Mouse (Mus musculus) midbrain, embryonic 14.5 days (tissue): ENCODE data around the gene Ctf2. TPM values are rescaled to one million over a fixed set of nuclear protein-coding genes. Genes with fewer than 3 reads are reported as not detected.

Experiments used
- ATAC-seq: fragments of 200-750 bp; cut with Nextera tagmentation; 2 replicates; pipeline ENCODE4 v1.8.0; 2017; ENCODE audit warnings: moderate number of reproducible peaks, moderate library complexity; ENCODE audit not compliant: low FRiP score, low TSS enrichment
- DNase-seq: peaks from one replicate; pipeline ENCODE4 v3.0.0-alpha.2; 2015
- H3K27ac ChIP-seq: fragments of 300-500 bp; sonication (generic); replicated peaks from 2 replicates; pipeline ENCODE4 v1.5.1; 2014; ENCODE audit warnings: mild to moderate bottlenecking, low read depth, low read length, moderate library complexity
- H3K27me3 ChIP-seq: fragments of 300-500 bp; sonication (generic); 2 replicates; pipeline ENCODE4 v1.6.1; 2014; ENCODE audit warnings: low read length, control low read depth, mixed read lengths; ENCODE audit not compliant: control insufficient read depth, insufficient read depth
- H3K36me3 ChIP-seq: fragments of 300-500 bp; sonication (generic); 2 replicates; pipeline ENCODE4 v1.6.1; 2014; ENCODE audit warnings: low read length, control low read depth; ENCODE audit not compliant: control insufficient read depth, insufficient read depth
- H3K4me1 ChIP-seq: fragments of 300-500 bp; sonication (generic); 2 replicates; pipeline ENCODE4 v1.6.1; 2014; ENCODE audit warnings: mild to moderate bottlenecking, antibody characterized with exemption, low read length, control low read depth; ENCODE audit not compliant: control insufficient read depth, insufficient read depth
- H3K4me2 ChIP-seq: fragments of 300-500 bp; sonication (generic); 2 replicates; pipeline ENCODE4 v1.6.1; 2014; ENCODE audit warnings: mild to moderate bottlenecking, low read length, moderate library complexity
- H3K4me3 ChIP-seq: fragments of 300-500 bp; sonication (generic); replicated peaks from 2 replicates; pipeline ENCODE4 v1.5.1; 2014; ENCODE audit warnings: low read depth, low read length
- H3K9ac ChIP-seq: fragments of 300-500 bp; sonication (generic); replicated peaks from 2 replicates; pipeline ENCODE4 v1.6.1; 2014; ENCODE audit warnings: mild to moderate bottlenecking, low read length, moderate library complexity
- H3K9me3 ChIP-seq: fragments of 300-500 bp; sonication (generic); 2 replicates; pipeline ENCODE4 v1.6.1; 2016; ENCODE audit warnings: low read length, control low read depth, mixed read lengths; ENCODE audit not compliant: control insufficient read depth
- WGBS: fragments of 180-500 bp; shearing (Covaris S2); extraction: QIAGEN DNeasy Blood & Tissue Kit; methylation state at CpG from one replicate; pipeline ENCODE4 v1.1.7; 2014; 5-methylcytosine and 5-hydroxymethylcytosine counted together
- polyA plus RNA-seq: library from polyadenylated mRNA; unstranded; fragments of >200 nt; fragmentation: Nextera tagmentation; extraction: Ambion mirVana; gene quantifications from 2 replicates; pipeline ENCODE4 v1.2.1, GENCODE M21; 2014

Gene Ctf2
- polyA plus RNA-seq, 1 experiment from 2014 or later: 0.12 TPM

- H3K4me3 ChIP-seq: no peak overlapping the region
- H3K27ac ChIP-seq: no peak overlapping the region
- ATAC-seq: no peak
- WGBS: 65% methylated on average over 9 of the region's 9 CpGs
- no peaks in the 10 kb centered on the region for H3K9me3 ChIP-seq
- 0 out of 2 replicates have a peak, but pooled peaks cover 11% of the 10 kb centered on the region for H3K36me3 ChIP-seq
- no peaks in the 10 kb centered on the region for H3K27me3 ChIP-seq
- no peaks in the 10 kb centered on the region for H3K4me1 ChIP-seq
- DNase-seq: no peak
- no peak overlapping the region for H3K9ac ChIP-seq
- H3K4me2 ChIP-seq: no peak overlapping the region
Measured at GRCm38 (mm10) chr7:127689626-127690280, 42.2 kb downstream of the Ctf2 start.

- Histone ChIP-seq H3K36me3 (0 out of 2 replicates have a peak, but pooled peaks cover 18% of the 10 kb centered on the region), H3K4me1 (no peaks in the 10 kb centered on the region), H3K27ac (no peak overlapping the region), H3K9me3 (no peaks in the 10 kb centered on the region), H3K4me3 (no peak overlapping the region), H3K4me2 (no peak overlapping the region), H3K27me3 (no peaks in the 10 kb centered on the region), H3K9ac (no peak overlapping the region)
- DNase-seq (no peak), ATAC-seq (no peak)
- 80% methylated on average over 7 of the region's 7 CpGs for WGBS
Measured at GRCm38 (mm10) chr7:127688935-127689334, 43.0 kb downstream of the Ctf2 start.

GRCm38 (mm10) chr7:127686740-127687449, 45.1 kb downstream of the Ctf2 start:
- H3K4me2 ChIP-seq: no peak overlapping the region
- no peak overlapping the region for H3K27ac ChIP-seq
- DNase-seq: no peak
- WGBS: 86% methylated on average over 11 of the region's 11 CpGs
- no peaks in the 10 kb centered on the region for H3K9me3 ChIP-seq
- H3K9ac ChIP-seq: no peak overlapping the region
- ATAC-seq: no peak
- H3K4me1 ChIP-seq: no peaks in the 10 kb centered on the region
- no peaks in the 10 kb centered on the region for H3K27me3 ChIP-seq
- no peak overlapping the region for H3K4me3 ChIP-seq
- H3K36me3 ChIP-seq: 0 out of 2 replicates have a peak, but pooled peaks cover 14% of the 10 kb centered on the region

DNA sequence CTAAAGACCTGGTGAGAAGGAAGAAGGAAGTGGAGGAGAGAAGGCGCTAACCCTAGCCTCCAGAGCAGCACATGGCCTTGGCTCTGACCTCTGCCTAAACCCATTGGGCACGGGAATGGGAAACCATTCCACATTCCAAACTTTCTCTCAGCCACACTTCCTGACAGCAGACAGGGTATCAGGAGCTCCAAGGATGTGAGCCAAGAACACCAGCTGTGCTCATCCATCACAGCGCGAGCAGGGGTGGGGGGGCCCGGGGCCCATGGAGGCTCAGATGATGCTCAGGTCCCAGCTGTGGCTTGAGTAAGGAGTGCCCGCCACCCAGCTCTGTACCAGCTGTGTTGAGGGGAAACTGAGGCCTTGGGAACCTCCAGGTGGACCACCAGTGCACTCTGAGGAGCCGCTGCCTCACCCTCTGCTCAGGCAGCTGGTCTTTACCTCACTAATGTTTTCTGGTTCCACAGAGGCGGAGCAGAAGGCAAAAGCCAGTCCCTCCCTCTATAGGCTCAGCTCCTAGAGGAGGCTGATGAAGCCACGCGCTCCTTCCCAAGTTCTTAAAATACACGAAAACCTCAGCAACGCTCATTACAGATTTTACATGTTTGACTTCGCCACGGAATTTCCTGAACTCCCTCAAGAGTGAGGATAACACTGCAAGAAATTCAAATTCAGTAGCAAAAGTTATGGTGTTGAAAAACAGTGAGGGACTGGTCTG, 46.5 kb downstream of the Ctf2 start:
- Histone ChIP-seq H3K4me1 (no peaks in the 10 kb centered on the region), H3K9me3 (no peaks in the 10 kb centered on the region), H3K4me2 (no peak overlapping the region), H3K4me3 (no peak overlapping the region), H3K27me3 (no peaks in the 10 kb centered on the region), H3K36me3 (0 out of 2 replicates have a peak, but pooled peaks cover 14% of the 10 kb centered on the region), H3K9ac (no peak overlapping the region), H3K27ac (no peak overlapping the region)
- WGBS: 82% methylated on average over 14 of the region's 14 CpGs
- DNase-seq: no peak
- ATAC-seq: no peak

- DNase-seq (no peak), ATAC-seq (no peak)
- 89% methylated on average over 8 of the region's 8 CpGs for WGBS
Measured at GRCm38 (mm10) chr7:127681888-127682553, 49.9 kb downstream of the Ctf2 start.

GRCm38 (mm10) chr7:127680541-127680940, 51.4 kb downstream of the Ctf2 start:
- H3K9me3 ChIP-seq: no peaks in the 10 kb centered on the region
- H3K9ac ChIP-seq: no peak overlapping the region
- H3K4me3 ChIP-seq: no peak overlapping the region
- no peak overlapping the region for H3K27ac ChIP-seq
- H3K4me2 ChIP-seq: no peak overlapping the region
- ATAC-seq (no peak), DNase-seq (no peak)
- H3K4me1 ChIP-seq: no peaks in the 10 kb centered on the region
- WGBS: 89% methylated on average over 13 of the region's 13 CpGs
- 0 out of 2 replicates have a peak, but pooled peaks cover 16% of the 10 kb centered on the region for H3K36me3 ChIP-seq
- no peaks in the 10 kb centered on the region for H3K27me3 ChIP-seq

More at GRCm38 (mm10) chr7:127681888-127682553, 49.9 kb downstream of the Ctf2 start:
- Histone ChIP-seq H3K27me3 (no peaks in the 10 kb centered on the region), H3K9me3 (no peaks in the 10 kb centered on the region), H3K4me3 (no peak overlapping the region), H3K4me1 (no peaks in the 10 kb centered on the region), H3K27ac (no peak overlapping the region), H3K9ac (no peak overlapping the region), H3K36me3 (0 out of 2 replicates have a peak, but pooled peaks cover 13% of the 10 kb centered on the region), H3K4me2 (no peak overlapping the region)

GRCm38 (mm10) chr7:127678811-127679210, 53.2 kb downstream of the Ctf2 start:
- Histone ChIP-seq H3K4me2 (no peak overlapping the region), H3K27me3 (no peaks in the 10 kb centered on the region), H3K4me3 (no peak overlapping the region), H3K9ac (no peak overlapping the region; the same call in 1 of the 2 replicates), H3K4me1 (no peaks in the 10 kb centered on the region), H3K9me3 (no peaks in the 10 kb centered on the region), H3K27ac (no peak overlapping the region), H3K36me3 (0 out of 2 replicates have a peak, but pooled peaks cover 6% of the 10 kb centered on the region)
- 52% methylated on average over 2 of the region's 2 CpGs for WGBS
- ATAC-seq (no peak), DNase-seq (no peak)

- Histone ChIP-seq H3K27ac (no peak overlapping the region), H3K36me3 (0 out of 2 replicates have a peak, but pooled peaks cover 6% of the 10 kb centered on the region), H3K27me3 (no peaks in the 10 kb centered on the region), H3K4me1 (no peaks in the 10 kb centered on the region), H3K9ac (no peak overlapping the region), H3K9me3 (no peaks in the 10 kb centered on the region), H3K4me2 (no peak overlapping the region), H3K4me3 (no peak overlapping the region)
- no peak for DNase-seq
- no peak for ATAC-seq
- WGBS: 93% methylated on average over 4 of the region's 4 CpGs
Measured at GRCm38 (mm10) chr7:127677609-127678008, 54.4 kb downstream of the Ctf2 start.
